Mouse (Mus musculus) frontal cortex, adult 2 months (tissue): ENCODE measurements at regions not wholly inside any gene's neighbourhood (a gene's known extent, or its start where the extent isn't known, plus 50 kb on each side); places are given as distances from the start of the nearest gene placed in this dataset.

ENCODE experiments used
- DNase-seq, 2 experiments: peaks; one replicate each; pipeline ENCODE4 v3.0.0; 2022; ENCODE audit warnings: low spot score in 1 of 2; ENCODE audit errors: extremely low spot score in 1 of 2

DNA sequence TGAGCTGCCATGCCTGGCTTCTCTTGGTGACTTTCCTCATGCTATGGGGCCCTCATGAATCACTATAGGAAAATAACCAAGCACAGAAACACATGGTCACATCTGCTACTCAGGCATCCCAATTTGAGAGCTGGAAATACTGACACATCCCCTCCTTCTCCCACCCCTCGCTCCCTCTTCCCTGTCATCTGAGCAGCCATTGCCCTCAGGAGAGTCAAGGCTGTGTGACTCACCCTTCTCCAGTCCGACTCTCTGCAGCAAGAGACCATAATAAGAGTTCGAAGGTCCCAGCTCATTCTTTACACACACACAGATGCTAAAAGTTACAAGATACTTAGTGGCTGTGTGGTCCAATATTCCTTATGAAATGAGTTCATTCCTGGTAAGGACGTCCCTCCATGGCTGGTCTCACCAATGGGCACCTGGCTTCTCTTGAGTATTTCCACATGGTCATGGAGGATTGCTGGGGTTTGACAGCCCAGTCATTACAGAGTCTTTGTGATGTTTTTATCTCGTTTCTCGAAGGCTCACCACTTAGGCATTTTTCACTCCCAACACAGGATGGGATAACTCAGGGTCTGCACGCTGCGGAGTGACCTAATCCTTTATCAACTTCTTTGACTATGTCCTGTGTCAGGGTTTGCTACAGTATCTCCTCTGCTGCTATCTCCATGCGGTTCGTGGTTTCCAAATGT is 74.8 kb upstream of the Lnx1 start:
- no peak for DNase-seq

DNA sequence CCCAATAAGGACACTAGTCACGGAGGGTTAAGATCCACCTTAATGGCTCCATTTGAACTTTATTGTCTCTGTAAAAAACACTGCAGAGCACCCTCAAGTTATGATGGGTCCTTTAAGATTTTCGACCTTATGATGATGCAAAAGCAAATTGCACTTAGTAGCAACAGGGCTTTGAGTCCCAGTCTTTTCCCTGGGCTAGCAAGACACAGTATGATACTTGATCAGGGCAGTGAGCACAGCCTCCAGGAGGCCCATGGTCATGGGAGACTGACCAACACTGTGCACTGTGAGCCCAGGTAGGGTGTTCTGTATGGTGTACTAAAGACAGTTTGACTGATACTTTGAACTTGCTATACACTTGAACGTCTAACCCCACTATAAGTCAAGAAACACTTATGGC is 73.4 kb upstream of the Lnx1 start:
- no peak for DNase-seq

DNA sequence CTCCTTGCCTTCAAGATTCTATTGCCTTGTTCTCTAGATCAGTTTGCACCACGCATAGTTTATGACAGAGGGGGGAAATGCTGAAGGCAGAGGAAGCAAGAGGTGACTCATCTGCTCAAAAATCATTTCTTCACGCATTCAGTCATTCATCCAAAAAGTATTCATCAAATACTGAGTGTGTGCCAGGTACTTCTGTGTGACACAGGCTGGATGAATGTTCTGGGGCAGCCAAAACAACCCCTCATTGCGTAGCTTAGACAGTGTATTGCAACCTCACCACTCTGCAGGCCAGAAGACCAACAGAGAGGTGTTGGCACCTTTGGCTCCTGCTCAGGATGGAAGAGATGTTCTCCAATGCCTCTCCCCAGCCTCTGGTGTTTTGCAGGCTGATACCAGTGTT is 72.9 kb upstream of the Lnx1 start:
- DNase-seq = no peak

DNA sequence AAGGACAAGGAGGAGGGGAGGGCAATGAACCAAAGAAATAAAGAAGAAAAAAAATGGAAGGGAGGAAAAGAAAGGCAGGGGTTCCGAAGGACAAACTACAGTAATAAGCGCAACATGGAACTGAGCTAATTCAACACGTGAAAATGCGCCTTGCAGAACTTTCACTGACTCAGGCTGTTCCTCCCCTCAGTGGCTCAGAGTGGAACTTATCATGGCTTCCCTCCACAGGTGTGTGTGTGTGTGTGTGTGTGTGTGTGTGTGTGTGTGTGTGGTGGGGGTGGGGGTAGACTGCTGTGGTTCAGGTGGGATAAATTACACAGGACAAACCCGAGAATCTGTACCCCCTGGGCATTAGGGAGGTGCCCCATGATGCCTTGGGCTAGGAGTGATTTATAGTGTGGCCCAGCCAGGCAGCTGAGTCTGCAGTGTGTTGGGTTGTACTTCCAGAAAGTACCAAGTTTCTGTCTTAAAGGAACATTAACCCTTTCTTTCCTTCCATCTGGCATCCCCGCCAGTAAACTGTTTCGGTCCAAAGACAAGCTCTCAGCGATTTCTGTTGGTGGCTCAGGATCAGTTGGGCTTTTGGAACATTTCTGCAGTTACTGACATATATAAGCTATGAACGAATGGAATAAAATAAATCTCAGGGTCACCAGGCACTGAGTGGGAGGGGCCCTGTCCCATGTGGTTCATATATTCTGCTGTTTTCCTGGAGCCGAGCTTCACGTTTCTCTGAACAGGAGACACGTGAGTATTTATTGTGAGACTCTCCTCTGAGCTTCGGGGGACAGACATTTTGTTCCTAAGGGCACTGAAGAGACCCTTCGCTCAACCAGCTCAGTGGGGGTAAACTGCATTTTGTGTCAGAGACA is 71.1 kb upstream of the Lnx1 start:
- no peak for DNase-seq

DNA sequence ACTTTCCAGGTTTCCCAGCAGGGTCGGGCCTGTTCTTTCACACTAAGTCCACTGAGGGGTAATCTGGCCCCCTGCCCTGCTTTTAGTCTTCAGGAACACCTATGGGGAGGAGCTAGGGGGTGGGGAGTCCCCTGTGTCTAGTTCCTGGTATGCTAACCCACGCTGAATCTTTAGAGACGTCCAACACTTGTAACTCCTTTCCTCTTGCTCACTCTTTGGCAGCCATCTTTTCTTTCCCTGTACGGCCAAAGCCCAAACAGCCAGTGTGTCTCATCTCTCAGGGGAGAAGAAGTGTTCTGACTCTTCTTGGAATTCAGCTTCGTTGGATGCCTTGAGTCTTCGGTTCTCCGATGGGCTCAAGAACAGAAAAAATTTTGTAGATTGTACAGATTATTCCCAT is 68.4 kb upstream of the Lnx1 start:
- no peak for DNase-seq

DNA sequence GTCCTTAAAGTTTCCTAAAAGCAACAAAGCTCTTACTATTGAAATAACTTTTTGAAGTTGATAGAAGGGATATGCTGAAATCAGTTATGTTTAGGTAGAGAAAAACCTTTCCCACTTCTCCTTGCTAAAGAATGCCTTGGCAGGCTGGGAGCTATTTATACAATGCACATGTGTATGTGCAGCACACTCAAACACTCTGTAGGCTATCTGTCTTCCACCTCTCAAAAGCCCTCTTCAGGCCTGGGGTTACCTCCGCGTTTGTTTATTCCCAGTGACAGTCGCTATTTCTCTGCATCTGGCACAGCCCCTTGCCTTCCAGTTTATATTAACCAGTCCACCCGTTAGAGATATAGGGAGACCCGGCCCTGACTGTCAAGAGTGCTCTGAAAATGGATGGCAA is 66.3 kb upstream of the Lnx1 start:
- DNase-seq = no peak

DNA sequence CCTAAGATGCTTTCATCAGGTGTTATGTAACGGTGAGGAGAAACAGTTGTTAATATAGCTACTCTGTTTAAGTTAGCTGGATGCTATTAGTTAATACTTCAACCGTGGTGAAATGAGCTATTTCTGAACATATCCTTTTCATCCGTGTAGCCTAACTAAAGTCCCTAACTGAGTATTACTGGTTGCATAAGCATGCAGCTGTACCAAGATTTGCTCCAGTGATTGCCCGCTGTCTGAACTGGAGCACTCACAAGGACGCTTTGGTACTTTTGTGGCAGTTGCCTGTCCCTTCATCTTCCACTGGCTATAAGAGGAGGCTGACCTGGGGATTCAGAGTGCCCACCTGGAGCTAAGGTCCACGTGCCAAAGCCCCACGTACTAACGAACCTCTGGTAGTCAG is 65.3 kb upstream of the Lnx1 start:
- no peak for DNase-seq

DNA sequence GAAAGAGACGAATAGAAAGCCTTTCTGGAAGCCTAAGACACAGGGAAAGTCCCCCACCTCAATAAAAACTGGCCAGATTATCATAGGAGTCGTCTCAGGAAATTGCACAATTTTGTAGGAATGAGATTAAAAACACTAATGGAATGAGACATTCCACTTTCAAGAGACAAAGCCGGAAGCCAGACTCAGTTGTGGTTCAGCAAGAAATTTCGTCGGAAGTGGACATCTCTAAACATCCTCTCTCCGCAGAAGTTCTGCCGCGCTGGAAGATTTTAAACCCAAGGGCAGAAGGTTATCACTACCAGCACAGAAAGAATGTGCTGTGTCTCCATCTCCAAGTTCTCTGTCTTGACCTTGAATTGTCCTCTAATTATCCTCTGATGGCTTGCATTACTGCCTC is 63.5 kb upstream of the Lnx1 start:
- no peak for DNase-seq

DNA sequence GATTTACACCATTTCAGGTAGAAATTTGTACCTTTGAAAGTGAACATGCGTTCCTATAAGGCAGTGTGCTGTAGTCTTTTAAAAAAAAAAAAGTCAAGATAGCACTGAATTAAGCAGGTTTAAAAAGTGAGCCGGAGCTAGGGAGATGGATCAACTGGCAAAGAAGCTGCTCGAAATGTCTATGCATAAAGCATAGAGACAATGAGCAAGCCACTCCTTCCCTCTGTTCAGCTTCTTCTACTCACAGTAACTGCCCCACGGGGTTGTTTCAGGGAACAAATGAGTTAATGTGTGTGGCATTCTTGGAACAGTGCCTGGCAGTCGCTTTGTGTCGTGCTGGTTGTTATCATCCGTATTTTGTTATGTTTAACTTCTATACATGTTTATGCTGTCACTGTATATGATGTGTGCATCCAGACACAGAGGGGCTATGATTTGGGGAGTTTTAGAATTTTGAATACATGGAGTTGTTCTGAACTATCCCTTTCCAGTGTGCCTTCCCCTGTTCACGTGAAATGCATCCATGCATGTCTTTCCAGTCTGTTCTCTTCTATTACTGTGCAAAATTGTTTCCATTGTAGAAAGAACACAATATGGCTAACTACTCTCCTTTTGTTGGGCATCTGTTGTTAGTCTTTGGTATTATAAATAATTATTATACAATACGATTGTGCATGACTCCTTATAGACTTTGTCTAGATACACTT is 62.5 kb upstream of the Lnx1 start:
- no peak for DNase-seq

DNA sequence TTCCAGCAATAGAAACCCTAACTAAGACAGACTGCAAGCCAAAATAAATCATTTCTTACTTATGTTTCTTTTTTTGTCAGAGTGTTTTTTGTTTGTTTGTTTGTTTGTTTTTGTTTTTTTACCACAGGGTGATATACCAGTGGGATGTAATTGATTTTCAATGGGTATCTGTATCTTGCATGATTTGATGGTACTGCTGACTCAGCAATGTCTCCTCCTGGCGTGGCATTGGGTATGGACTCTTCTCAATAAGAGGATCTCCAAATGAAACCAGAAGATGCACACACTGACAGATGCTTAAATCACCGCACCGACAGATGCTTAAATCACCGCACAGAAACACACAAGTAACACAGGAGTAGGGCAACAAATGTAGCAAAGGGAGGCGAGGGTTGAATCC is 54.8 kb upstream of the Lnx1 start:
- DNase-seq = no peak

DNA sequence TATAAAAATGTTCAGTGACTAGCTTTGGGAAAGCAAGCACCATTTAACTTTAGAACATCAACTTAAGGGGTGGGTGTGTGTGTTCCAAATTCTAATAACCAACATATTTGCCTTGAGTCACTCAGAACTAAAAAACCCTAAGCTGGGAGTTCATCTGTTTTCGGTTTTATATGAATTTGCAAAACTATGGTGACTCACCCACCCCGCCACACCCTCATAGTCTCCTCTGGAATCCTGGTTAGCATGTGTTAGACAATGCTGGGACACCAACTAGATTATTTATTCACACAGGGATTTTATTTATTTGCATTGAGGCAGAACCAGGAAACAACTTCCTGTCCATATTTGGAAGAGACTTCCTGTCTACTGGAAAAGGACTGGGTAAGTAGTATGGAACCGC is 50.2 kb upstream of the Lnx1 start:
- no peak for DNase-seq
